Mouse (Mus musculus) ovary, postnatal 14 days (tissue): ENCODE data around the gene Slc35f1.
"Not testable (repeated sequence)": the region's sequence is repeated elsewhere in the genome, so short reads cannot be mapped to it uniquely, and the experiment has no call there.

ENCODE experiments used
- DNase-seq: peaks from one replicate; pipeline ENCODE4 v3.0.0; 2022; ENCODE audit warnings: low spot score

Slc35f1 gene

DNA sequence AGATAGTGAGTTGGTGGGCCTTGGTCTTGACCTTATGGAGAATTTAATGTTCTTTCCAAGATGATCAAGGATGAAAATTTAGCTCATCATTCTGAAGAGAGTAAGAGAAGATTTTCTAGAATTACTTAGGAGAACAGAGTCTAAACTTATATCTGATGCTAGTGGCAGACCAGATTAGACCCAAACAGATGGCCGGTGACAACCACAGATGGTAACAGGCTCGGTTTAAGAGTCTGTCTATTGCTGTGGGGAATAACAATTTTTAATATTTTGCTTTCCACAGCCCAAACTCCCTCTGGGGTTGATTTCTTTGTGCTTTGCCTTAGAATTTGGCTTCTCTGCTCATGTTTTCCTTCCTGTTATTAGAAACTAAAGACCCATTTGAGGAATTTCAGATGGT, 96.7 kb downstream of the Slc35f1 start:
- no peak for DNase-seq

DNA sequence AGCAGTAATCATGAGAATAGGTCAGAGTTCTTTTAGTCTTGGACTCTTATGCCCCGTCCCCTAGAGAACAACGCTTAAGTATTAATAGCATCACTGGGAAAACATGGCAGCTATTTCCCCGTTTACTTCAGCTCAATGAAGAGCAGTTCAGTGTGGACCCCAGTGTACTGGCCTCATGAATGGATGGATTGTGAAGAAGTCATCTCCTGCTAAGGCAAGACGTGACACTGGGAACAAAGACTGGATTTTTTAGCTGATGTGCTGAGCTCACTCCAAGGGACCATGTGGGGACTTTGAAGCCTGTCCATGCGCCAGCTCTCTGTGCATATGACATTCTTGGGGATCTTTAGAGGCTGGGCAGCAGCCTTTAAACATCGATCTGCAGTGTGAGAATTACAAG, 101.2 kb downstream of the Slc35f1 start:
- no peak for DNase-seq

GRCm38 (mm10) chr10:52797454-52797853, 107.1 kb downstream of the Slc35f1 start:
- DNase-seq: no peak

- no peak for DNase-seq
Measured at GRCm38 (mm10) chr10:52807808-52808207, 117.5 kb downstream of the Slc35f1 start.

DNA sequence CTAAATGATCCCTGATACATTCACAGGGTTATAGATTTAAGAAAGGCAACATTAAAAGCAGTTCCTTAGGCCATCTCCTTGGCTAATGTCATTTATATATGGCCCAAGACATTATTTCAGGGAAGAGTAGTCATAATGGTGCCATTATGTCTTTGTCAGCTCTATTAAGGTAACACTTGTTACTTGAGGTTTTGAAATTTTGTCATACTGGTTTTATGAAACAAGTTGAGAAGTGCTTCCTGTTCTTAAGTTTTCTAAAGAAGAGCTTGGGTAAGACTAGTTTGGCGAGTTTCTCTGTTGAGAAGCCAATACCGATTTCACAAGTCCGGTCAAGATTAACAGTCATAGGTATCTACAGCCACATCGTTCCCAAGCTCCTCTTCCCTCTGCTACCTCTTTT, 122.5 kb downstream of the Slc35f1 start:
- no peak for DNase-seq

DNA sequence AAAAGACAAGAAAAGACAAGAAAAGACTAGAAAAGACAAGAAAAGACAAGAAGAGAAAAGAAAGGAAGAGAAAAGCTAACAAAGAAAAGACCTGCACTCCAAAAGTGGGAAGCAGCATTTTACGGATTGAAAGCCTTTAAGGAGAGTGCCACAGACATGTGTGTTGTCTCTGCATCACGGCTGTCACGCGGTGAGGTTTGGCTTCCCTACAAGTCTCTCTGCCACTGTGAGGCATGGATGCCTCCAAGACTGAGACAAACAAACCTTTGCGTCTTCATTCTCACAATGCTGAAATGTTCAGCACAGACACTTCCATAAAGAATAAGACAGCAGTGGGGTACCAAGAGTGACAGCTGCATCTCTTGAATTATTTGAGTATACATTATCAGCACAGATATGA, 124.0 kb downstream of the Slc35f1 start:
- DNase-seq: no peak

GRCm38 (mm10) chr10:52819661-52820060, 129.3 kb downstream of the Slc35f1 start:
- DNase-seq: no peak

DNA sequence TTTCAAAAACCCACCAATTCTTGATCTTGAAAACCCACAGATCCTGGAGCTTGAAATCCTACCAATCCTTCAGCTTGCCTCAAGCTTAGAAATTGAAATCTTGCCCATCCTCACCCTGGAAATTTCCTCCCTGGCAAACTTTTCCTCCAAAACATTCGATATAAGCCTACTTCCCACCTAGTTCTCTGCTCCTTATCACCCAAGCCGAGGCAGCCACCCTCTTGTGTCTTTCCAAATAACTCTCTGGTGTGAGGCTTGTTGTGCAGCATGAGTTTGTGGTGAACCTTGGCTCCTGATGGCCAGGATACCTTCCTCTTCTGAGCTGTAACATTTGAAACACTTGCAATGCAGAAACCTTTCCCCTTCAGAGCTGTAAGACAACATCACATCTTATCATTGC, 132.6 kb downstream of the Slc35f1 start:
- no peak for DNase-seq

- no peak for DNase-seq
Measured at GRCm38 (mm10) chr10:52825746-52826145, 135.4 kb downstream of the Slc35f1 start.

GRCm38 (mm10) chr10:52840819-52841218, 150.5 kb downstream of the Slc35f1 start:
- DNase-seq: no peak

DNA sequence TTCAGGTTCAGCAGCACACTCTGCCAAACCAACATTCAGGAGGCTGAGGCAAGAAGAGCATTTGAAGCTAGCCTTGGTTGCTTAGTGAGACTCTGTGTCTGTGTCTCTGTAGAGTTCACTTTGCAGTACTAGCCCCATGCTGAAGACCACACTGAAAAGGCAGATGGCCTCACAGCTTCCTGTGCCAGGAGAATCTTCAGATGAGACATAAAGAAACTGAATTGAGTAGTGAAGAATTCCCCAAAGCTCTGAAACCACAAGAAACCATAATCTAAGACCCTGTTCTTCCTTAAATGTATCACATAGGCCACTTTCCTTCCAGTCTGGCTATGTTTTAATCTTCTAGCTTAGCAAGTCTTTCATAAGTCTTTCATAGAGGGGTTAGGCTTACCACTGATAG, 161.7 kb downstream of the Slc35f1 start:
- no peak for DNase-seq

DNA sequence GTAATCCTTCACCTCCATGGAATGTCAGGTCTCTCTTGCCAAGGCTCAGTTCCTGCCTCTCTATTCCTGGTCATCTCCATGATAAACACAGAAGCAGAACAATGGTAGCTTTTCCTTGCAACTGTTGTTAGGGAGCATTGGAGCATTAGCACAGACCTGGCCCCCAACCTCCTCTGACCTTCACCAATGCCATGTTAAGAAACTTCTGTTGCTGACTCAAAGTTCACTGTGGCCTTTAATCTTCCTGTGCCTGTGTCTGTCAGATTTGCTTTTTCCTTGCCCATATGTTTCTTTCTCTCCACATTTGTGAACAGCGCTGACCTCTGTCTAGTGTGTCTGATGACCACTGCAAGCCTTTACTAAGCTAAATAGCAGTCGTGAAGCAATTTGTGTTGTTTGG, 170.5 kb downstream of the Slc35f1 start:
- no peak for DNase-seq

DNA sequence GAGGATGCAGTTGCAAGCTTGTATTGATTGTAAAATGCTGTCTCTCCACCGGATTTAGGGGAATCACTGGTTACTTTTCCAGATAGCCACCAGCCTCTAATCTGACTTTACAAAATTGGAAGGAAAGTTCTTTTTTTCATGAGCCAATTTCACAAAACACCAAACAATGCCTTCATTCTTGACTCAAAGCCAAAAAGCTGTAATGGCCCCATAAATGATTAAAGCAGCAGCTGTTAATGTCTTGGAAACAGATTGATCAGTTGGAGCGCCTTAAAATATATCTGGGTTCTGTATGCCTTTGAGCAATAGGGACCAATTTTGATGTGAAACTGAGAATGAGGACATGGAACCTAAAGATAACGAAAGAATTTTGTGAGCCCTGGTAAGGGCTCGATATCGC, 174.6 kb downstream of the Slc35f1 start:
- no peak for DNase-seq

DNA sequence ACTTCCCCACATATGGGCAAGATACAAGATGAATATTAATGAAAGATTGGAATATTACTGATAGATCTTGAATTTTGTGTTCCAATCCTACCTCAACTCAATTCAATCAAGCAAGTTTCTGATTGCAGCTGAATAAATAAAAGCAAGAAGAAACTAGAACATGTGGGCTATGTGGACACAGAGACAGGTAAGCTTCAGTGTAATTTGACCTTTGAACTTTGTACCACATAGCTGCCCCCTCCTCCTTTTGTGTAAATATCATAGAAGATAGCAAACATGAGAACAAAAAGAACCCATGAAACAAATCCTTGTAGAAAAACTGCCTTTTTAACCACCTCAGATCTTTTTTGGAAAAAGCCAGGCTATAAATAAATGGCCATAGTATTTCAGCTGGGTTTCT, 180.8 kb downstream of the Slc35f1 start:
- no peak for DNase-seq

DNA sequence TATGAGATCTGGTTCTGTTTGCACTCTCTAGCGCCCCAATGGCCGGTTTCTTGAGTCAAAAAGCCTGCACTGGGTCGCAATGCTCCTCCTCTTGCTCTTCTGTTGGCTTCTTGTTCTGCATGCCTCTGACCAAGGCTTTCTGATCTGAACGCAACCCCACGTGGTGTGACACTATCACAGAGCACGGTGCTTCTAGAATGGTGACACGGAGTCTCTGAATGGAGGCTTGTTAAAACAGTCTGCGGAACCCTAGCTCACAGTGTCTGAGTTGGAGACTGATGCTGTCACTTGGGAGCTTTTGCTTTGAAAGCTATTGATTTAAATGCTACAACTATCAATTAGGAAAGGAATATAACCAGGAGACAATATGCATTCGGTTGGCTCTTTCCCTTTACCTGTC, 183.8 kb downstream of the Slc35f1 start:
- no peak for DNase-seq

GRCm38 (mm10) chr10:52874712-52875111, 184.4 kb downstream of the Slc35f1 start:
- DNase-seq: no peak

- DNase-seq: no peak
Measured at GRCm38 (mm10) chr10:52877263-52878021, 187.1 kb downstream of the Slc35f1 start.

- no peak for DNase-seq
Measured at GRCm38 (mm10) chr10:52878093-52878801, 187.9 kb downstream of the Slc35f1 start.

GRCm38 (mm10) chr10:52896724-52897123, 206.4 kb downstream of the Slc35f1 start:
- not testable (repeated sequence) for DNase-seq

GRCm38 (mm10) chr10:52904914-52905313, 214.6 kb downstream of the Slc35f1 start:
- DNase-seq: no peak

GRCm38 (mm10) chr10:52911762-52912161, 221.4 kb downstream of the Slc35f1 start:
- no peak for DNase-seq

DNA sequence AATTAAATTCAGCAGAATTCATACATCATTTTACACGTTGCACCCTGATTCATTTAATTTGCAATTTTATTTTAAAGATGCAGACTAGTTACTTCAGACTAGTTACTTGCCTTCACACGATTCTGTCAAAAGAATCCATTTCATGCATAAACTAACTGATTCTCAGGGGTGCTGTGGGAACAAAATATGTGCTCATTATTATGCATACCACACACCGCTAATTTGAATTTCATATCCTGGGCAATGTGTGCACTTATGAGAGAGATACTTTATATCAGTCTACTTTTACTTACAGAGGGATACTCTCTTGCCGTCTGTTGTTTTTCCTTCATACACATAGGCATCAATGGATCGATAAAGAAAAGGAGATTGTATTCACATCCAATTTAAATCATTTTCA, 228.4 kb downstream of the Slc35f1 start:
- no peak for DNase-seq

- DNase-seq: no peak
Measured at GRCm38 (mm10) chr10:52923143-52923542, 232.8 kb downstream of the Slc35f1 start.

- DNase-seq: no peak
Measured at GRCm38 (mm10) chr10:52926330-52926729, 236.0 kb downstream of the Slc35f1 start.
